Mouse (Mus musculus) adrenal gland, adult 18-20 months (tissue): ENCODE measurements around the gene Bid. TPM values are rescaled to one million over a fixed set of nuclear protein-coding genes. Genes with fewer than 3 reads are reported as not detected.
"Not testable (repeated sequence)": the region's sequence is repeated elsewhere in the genome, so short reads cannot be mapped to it uniquely, and the experiment has no call there.

ENCODE experiments used
- DNase-seq, 2 experiments: peaks; one replicate each; pipeline ENCODE4 v3.0.0; 2021 to 2022; ENCODE audit warnings: low spot score in 2 of 2
- total RNA-seq, 2 experiments: library from RNA; stranded (reverse); gene quantifications; 1 replicate in 1 of 2; 2 replicates in 1 of 2; pipeline ENCODE4 v1.2.3; 2021

The Bid gene
- total RNA-seq, 2 experiments from 2014 or later = 4.5 to 4.8 TPM

DNA sequence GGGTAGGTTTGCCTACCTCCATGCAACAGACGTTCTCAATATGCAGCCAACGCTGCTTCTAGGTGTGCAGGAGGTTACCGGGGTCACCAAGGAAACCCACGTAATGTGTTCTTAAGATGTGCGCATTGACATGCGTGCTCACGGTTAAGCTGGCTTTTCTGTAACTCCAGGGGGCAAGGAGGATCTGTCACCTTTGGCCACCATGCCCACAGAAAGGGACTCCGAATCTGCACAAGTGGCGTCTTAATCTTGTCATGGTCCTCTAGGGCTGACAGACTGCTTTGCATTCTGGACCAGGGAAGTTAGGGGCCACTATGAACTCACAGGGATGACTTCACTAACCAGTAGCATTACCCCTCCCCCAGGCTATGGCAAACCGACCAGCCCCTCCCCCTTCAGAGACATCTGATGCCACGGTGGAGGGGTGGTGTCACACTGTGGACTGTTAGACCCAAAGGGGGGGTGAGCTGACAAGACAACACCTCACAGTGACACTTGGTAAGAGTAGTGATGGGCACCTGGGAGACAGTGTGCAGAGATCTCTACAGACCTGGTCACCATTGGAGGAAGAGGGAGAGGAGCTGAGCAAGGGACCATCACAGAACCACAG lies 21.5 kb upstream of the Bid start:
- no peak for DNase-seq

DNA sequence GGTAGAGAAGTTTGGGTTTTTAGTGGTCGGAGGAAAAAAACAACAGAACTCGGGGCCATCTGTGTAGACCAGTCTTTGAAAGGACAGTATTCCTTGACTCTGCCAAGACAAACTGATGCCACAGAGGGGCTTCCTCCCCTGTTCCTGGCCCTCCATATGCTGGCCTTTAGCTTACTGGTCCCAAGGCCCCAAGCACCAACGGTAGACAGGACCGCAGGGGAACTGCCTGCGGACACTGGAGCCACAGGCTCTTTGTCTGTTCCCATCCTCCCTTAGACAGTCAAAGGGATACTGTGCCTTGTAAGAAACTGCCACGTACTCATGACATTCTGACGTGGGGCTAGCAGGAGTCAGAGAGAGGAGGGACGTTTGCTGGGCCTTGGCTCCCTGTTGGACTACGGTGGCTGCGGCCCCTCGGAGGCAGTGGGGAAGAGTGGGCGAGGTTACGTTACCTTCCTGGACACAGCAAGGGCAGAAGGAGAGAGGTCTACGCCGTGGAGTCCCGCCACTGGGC lies 20.5 kb upstream of the Bid start:
- no peak for DNase-seq

DNA sequence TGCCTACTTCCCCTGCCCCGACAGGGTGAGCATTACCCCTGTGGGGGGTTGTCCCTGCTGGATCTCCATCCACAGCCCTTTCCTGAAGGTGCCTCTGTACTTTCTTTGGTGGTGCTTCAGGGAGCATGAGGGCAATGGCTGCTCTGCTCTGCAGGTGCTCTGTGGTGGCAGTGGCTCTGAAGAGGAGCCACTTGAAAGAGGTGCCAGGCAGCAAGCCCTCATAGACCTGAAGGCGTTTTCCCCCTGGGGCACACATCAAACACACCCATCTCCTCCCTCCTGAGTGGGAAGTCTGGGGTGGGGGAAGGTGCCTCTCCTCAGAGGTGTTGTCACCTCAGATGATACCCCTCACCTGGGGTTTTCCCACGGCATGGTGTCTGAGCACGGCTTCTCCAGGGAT lies 17.5 kb upstream of the Bid start:
- DNase-seq = no peak

DNA sequence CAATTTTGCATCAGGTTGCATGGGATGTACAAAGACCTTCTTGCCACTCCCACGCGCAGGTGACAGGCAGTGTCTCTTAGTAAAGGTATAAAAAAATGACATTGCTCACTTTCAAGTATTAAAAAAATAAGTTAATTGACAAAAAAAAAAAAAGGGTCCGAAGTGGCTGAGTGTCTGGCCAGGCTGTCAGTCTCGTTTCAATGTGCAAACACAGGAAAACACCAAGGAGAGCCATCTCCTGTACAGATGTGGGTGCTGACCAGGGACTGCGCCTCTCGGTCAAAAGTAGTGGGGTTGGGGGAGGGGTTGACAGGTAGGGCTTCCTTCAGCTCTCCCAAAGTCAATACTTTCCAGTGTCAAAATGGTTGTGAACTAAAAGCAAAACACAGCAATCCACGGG lies 17.0 kb upstream of the Bid start:
- no peak for DNase-seq

DNA sequence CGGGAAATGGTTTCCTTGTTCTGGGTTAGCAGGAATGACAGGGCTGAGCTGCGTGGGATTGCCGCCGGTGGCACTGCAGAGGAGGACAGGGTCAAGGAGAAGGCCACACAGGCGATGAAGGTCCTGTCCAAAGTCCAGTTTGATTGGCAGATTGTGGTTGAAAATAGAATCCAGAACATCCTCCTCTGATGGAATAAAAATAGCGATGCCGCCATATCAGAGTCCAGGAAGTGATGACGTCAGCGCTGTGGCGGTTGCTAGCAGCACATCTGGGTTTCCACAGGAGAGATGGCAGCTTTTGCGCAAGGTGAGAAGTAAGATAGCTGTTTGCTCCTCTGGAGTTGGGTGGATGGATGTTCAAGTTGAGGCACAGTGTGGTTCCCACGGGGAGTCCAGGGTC lies 15.9 kb upstream of the Bid start:
- no peak for DNase-seq

DNA sequence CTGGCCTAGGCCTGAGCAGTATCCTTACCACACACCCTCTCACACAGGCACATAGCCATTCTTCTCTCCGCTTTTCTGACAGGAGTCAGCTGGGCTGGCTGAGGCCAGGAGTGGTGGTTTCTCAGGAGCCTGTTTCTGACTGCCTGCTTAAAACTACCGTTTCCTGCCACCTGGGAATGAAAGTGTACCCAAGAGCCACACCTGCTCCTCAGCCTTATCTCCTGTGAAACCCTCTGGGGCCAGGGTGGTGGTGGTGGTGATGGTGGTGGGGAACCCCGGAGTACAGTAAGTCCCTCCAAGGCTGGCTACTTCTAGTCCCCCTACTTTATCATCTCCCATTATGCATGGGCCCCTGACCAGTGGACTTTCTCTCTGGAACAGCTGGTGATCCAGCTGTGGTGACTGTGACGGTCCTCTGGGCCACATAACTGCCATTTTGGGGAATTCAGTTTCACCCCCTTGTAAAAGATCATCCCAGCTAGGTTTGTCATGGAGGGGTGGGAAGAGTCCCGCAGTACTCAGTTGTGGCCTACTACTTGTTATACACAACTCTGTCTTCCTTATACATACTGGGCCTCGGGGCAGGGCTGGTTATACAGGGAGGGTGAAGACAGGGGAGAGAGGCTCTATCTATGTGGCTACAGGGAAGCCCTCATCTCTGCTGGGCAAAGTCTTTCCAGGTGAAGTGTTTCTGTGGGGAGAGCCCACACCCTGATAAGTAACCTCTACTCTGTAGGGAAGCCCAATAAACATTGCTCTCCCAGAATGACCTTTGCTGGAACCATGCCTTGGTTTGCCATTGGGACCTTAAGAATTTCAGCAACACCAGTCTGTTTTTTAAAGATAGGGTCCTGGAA lies 14.0 kb upstream of the Bid start:
- DNase-seq = no peak

DNA sequence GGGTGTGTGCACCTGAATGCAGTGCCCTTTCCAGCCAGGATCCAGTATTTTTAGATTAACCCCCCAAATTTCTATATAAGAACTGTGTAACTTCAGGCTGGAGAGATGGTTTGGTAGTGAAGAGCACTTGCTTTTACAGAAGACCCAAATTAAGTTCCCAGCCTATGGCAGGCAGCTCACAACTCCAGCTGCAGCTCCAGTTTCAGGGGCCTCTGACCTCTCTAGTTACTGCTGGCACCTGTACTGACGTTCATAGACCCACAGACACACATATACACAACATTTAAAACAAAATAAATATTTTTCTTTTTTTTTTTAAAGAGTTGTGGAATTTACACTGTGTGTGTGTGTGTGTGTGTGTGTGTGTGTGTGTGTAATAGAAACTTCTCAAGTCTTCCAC lies 12.8 kb upstream of the Bid start:
- DNase-seq = no peak

DNA sequence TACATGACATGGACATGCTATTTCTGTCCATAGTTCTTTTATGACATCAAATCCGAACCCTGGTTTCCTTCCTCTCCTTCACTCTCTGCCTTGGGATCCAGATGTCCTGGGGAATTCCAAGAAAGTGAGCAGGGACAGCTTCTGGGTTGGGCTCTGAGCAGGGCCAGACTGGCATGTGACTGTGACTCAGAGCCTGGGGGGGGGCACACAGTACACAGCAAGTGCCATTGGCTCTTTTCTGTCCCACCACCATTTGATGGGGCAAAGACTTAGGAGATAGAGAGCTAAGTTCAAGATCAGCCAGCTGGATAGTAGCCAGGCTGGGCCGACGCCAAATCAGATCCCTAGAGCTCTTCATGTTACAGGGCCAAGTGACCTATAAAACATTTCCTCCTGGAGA lies 11.1 kb upstream of the Bid start:
- DNase-seq = peak; percentile 62 to 69

DNA sequence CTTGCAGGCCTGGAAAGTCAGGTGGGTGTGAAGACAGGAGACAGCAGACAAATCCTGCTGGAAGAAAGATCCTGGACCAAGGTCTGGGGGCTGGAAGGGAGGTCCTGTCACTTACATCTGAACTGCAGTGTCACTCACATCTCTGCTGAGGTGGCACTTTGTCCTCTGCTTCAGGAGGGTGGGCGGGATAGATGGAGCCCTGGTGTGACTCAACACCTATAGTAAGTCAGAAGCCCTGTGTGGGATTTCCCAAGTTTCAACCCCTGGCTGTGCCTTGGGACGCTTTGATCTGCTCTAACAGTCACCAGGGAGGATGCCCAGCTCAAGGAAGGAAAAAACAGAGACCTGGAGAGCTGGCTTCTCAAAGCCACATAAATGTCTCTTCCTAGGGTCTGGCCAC lies 10.2 kb upstream of the Bid start:
- no peak for DNase-seq

DNA sequence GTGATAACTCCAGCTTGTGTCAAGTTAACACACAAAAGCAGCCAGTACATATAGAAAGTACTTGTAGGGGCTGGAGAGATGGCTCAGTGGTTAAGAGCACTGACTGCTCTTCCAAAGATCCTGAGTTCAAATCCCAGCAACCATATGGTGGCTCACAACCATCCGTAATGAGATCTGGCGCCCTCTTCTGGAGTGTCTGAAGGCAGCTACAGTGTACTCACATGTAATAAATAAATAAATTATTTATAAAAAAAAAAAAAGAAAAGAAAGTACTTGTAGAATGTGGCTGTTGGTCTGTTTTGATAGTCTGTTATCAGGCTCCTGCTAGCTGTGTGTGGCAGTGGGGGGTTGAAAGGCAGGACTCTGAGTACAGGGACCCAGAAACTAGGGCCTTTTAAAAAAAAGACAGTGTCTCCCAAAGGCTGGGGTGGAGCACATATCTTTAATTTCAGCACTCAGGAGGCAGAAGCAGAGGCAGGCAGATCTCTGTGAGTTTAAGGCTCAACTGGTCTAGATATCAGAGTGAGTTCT lies 8.2 kb upstream of the Bid start:
- not testable (repeated sequence) for DNase-seq

DNA sequence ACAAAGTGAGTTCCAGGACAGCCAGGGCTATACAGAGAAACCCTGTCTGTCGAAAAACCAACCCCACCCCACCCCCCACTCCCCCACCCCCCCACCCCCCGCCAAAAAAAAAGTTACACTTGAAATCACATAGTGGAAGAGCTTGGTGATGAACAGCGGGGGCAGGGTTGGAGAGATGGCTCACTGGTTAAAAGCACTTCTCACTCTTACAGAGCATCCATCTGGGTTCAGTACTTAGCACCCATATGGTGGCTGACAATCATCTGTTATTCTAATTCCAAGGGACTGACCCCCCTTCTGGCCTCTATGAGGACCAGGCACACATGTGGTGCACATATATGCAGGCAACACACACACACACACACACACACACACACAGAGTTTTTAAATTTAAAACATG lies 1.3 kb upstream of the Bid start:
- DNase-seq = no peak

DNA sequence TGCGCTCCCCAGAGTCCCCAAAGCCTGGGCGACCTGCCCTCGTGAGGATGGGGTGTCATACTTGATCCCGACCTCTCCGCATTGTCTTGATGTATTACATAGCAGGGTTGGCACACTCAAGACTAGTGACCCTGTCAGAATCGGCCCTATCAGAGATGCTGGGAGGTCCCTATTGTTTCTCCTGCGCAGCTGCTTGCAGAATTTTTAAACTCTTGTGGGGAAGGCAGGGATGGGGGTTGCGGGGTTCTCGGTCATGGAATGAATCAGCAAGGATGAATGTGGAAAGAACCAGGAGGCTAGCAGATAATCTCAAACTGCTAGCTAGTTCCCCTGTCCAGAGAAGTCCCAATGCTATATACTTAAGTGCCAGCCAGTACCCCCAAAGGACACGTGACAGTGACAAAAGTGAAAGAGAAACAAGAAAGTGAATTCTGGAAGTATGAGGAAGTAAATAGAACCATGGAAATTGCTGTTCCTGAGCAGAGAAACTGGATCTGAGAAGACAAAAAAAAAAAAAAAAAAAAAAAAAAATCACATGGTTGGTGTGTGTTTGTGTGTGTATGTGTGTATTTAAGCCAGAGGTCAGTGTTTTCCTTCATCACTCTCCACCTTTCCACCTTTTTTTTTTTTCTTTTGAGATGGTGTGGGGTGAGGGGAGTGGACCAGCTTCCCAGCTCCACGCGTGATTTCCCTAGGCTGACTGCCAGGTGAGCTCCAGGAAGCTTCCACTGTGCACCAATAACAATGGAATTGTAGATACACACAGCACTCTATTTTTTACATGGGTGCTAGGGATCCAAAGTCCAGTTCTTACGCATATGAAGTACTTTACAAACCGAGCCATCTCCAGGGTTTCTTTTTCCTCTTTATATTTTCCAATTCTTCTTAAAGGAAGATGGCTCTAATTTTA lies 574 bp upstream of the Bid start:
- not testable (repeated sequence) for DNase-seq

DNA sequence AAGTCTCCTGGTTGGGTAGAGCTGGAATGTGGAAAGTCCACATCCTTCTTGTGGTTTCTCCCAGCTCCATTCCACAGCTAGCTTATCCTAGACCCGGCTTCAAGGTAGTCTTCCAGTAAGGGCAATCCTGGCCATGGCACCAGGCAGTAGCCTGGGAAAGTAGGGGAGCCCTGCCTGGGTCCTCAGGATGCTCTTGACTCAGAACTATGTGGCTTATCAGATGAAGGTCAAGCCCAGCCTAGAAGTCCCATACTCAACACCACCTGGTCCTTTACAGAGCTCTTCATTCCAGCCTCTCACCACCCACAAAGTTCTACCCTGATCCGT lies 1.0 kb downstream of the Bid start:
- no peak for DNase-seq

DNA sequence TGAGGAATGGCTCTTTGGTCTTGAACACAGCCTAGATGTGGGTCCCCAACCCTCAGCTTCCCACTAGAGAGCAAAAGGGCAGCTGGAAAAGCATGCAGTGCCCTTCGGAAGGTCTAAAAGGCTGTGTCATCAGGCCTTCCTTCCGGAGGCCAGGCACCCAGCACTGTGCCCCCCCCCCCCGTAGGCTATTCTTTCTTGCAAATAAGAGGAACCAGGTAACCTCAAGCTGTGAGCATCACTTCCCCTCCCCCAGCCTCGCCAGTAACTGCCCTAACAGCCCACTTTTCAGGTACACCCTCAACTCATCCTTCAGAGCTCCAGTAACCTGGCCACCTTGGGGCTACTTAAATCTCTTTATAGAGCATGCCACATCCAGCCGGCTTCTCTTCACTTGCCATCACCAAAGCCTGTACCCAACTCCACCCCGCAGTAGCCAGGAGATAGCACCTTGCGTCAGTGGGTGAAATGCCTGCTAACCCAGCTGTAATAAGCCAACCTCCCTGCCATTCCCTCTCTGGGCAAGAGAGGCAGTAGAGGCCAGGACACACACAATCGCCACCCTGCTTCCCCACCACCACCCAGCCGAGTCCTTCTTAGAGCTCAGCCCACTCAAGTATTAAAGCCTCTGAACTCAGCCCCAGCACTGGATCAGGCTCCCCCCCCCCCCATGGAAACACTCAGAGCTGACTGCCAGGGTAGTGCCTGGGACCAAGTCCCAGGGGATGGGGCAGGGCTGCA lies 1.6 kb downstream of the Bid start:
- DNase-seq = no peak

DNA sequence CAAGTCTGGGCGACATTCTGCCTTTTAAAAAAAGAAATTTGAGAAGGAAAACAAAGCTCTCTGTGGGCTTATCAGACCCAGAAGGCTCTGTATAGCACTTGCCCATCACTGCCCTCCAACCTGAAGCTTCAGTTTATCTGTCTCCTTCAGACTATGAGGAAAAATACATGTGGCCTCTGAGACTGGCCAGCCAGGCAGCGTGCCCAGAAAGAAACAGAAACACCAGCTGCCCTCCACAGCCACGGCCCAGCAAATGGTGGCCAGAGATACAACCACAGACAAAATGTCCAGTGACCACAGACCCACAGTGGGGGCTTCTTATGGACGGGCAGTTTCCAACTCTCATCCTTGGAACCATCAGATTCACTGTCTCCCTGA lies 2.1 kb downstream of the Bid start:
- no peak for DNase-seq

DNA sequence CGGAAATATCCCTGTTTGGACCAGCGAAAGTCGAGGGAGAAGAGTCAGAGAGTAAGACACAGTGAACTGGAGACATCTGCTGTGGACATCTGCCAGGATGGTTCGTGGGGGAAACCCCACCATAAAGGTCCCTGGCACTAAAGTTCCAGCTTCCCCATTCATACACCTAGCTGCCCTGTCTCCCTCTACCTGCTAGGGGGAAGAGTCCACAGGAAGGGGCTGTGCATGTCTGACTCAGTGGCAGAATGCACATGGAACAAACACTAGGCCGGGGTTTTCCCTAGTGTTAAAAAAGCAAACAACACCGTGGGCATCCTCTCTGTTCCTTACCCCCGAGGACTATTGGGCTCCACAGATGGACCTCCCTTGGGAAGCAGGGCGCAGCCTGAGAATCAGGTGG lies 2.9 kb downstream of the Bid start:
- no peak for DNase-seq

DNA sequence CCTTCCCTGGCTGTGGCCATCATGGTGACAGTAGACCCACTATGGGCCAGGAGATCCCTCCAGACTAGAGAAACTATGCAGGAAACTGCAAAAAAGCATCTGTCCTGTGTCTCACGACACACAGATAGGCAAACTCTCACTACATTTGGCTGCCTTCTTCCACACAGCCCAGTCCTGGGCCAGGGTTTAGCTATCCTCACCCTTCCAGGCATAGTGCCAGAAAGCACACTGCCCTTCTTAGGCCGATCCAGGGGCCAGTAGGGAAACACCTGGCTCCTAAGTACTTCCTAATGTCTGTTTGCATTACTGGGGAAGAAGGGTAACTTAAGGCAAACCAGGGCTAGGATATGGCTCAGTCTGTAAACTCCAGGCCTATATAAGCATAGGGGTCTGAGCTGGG lies 3.7 kb downstream of the Bid start:
- no peak for DNase-seq

DNA sequence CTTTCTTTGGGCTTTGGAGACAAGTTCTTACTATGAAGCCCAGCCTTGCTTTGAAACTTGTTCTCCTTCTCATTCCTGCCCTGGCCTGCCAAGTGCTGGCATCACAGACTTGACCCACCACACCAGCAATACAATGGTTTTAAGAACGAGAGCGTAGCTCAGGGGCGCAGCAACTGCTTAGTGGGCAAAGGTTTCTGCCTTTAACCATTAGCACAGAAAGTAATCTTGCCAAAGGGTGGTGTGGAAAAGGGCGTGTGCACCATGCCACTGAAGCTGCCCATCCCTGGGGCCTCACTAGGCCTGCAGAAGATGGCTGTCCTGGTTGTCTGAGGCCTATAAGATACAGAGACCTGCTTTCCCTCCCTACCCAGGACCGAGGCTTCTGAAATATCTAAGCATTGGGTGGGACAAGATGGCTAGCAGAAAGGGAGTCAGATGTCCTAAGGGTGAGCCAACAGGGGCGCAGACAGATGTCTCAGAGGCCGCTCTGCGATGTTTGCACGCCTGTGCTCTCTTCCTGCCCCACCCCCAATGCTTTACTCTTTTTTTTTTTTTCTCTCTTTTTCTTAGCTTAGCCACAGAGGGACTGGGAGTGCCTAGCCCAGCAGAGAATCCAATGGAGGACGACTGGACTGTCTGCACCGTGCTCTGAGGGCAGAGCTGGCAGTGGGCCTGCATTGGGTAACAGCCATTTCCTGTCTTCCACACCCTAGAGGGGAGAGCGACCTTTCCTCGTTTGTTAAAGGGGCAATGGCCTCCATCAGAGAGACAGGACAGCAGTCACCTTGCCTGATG lies 5.2 kb downstream of the Bid start:
- no peak for DNase-seq

DNA sequence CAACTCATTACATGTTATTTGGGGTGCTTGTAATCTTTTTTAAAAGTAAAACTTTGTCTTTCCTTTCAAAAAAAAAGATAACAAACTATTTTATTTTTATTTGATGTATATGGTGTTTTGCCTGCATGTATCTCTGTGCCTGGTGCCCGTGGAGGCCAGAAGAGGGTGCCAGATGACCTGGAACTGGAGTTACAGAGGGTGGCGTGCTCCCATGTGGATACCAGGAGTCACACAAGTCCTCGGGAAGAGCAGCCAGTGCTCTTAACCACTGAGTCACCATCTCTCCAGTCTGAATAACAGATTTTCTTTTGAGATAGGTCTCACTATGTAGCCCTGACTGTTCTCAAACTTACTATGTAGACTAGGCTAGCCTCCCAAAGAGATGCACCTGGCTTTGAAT lies 7.2 kb downstream of the Bid start:
- no peak for DNase-seq
